Mouse (Mus musculus) frontal cortex, postnatal 14 days (tissue): ENCODE results near the gene Esp31.

Experiments used
- DNase-seq, 2 experiments: peaks; one replicate each; pipeline ENCODE4 v3.0.0; 2022; ENCODE audit warnings: low spot score in 2 of 2

Gene Esp31

GRCm38 (mm10) chr17:38639147-38639546 is at the start of gene Esp31:
Esp31 (plus strand) TSS chr17:38639447.
- DNase-seq = no peak
